Mouse (Mus musculus): ENCODE results near the gene Pskh1. TPM values are rescaled to one million over a fixed set of nuclear protein-coding genes. Genes with fewer than 3 reads are reported as not detected.
A peak's percentile ranks its signal among the peaks of the same experiment; 100 is the strongest.

Gene Pskh1
- polyA plus RNA-seq, 1 experiment from 2014 or later = 12.4 TPM

GRCm38 (mm10) chr8:105860143-105860981 lies 39.9 kb upstream of the Pskh1 start, which contains the start of gene Nutf2:
Gene Nutf2 (plus strand): TSS chr8:105860580.
- peak; percentile 97 for ATAC-seq (ENCODE audit: low FRiP score)
- no peaks in the 10 kb centered on the region for H3K9me3 ChIP-seq
- no peaks in the 10 kb centered on the region for H3K27me3 ChIP-seq
- H3K4me2 ChIP-seq = peak within 1 kb of the TSS; percentile 86
- under 1% methylated on average over 59 of the region's 59 CpGs for WGBS
- peak within 1 kb of the TSS; percentile 96 for H3K9ac ChIP-seq
- H3K36me3 ChIP-seq = no peaks in the 10 kb centered on the region
- peak within 1 kb of the TSS; percentile 96 for H3K27ac ChIP-seq
- peaks cover 79% of the 10 kb centered on the region for H3K4me1 ChIP-seq (replicated peaks)
- H3K4me3 ChIP-seq = peak within 1 kb of the TSS; percentile 98

- H3K4me2 ChIP-seq = peak overlapping the region; percentile 86
- peaks cover 63% of the 10 kb centered on the region for H3K4me1 ChIP-seq (replicated peaks)
- ATAC-seq (ENCODE audit: low FRiP score) = no peak
- peak overlapping the region; percentile 98 for H3K4me3 ChIP-seq
- H3K9ac ChIP-seq = peak overlapping the region; percentile 96
- peaks cover 15% of the 10 kb centered on the region for H3K36me3 ChIP-seq
- no peak overlapping the region for H3K27ac ChIP-seq
- 0% methylated on average over 1 of the region's 1 CpGs for WGBS
- H3K9me3 ChIP-seq = no peaks in the 10 kb centered on the region
- no peaks in the 10 kb centered on the region for H3K27me3 ChIP-seq
These were observed 38.3 kb upstream of the Pskh1 start for GRCm38 (mm10) chr8:105861951-105862350.

- Histone ChIP-seq H3K4me2 (no peak overlapping the region), H3K9ac (no peak overlapping the region), H3K4me3 (no peak overlapping the region), H3K27me3 (no peaks in the 10 kb centered on the region), H3K9me3 (no peaks in the 10 kb centered on the region), H3K36me3 (peaks cover 55% of the 10 kb centered on the region), H3K27ac (no peak overlapping the region), H3K4me1 (replicated peaks) (peaks cover 27% of the 10 kb centered on the region)
- ATAC-seq (ENCODE audit: low FRiP score) = no peak
- WGBS = 91% methylated on average over 6 of the region's 6 CpGs
These were observed 33.7 kb upstream of the Pskh1 start for GRCm38 (mm10) chr8:105866364-105867029.

- H3K4me2 ChIP-seq = no peak overlapping the region
- H3K4me1 ChIP-seq (replicated peaks) = no peaks in the 10 kb centered on the region
- H3K9me3 ChIP-seq = no peaks in the 10 kb centered on the region
- no peak overlapping the region for H3K4me3 ChIP-seq
- H3K9ac ChIP-seq = no peak overlapping the region
- ATAC-seq (ENCODE audit: low FRiP score) = no peak
- WGBS = 91% methylated on average over 6 of the region's 6 CpGs
- no peak overlapping the region for H3K27ac ChIP-seq
- no peaks in the 10 kb centered on the region for H3K27me3 ChIP-seq
- H3K36me3 ChIP-seq = peaks cover 74% of the 10 kb centered on the region
These were observed 25.9 kb upstream of the Pskh1 start for GRCm38 (mm10) chr8:105874301-105874700.

GRCm38 (mm10) chr8:105880754-105881520 lies 19.3 kb upstream of the Pskh1 start, which contains the start of gene Edc4:
Gene Edc4 (plus strand): TSS chr8:105880881.
- Histone ChIP-seq H3K27me3 (no peaks in the 10 kb centered on the region), H3K4me2 (peak within 1 kb of the TSS; percentile 96), H3K4me1 (replicated peaks) (peaks cover 34% of the 10 kb centered on the region), H3K36me3 (peaks cover 56% of the 10 kb centered on the region), H3K9me3 (no peaks in the 10 kb centered on the region), H3K27ac (peak within 1 kb of the TSS; percentile 36; the same call in 1 of the 2 replicates), H3K9ac (peak within 1 kb of the TSS; percentile 94), H3K4me3 (peak within 1 kb of the TSS; percentile 97)
- under 1% methylated on average over 45 of the region's 45 CpGs for WGBS
- ATAC-seq (ENCODE audit: low FRiP score) = peak; percentile 82

GRCm38 (mm10) chr8:105889756-105890465 lies 10.3 kb upstream of the Pskh1 start:
- H3K27me3 ChIP-seq = no peaks in the 10 kb centered on the region
- no peak overlapping the region for H3K9ac ChIP-seq
- no peak overlapping the region for H3K4me3 ChIP-seq
- H3K4me1 ChIP-seq (replicated peaks) = peaks cover 10% of the 10 kb centered on the region
- no peaks in the 10 kb centered on the region for H3K9me3 ChIP-seq
- no peak for ATAC-seq (ENCODE audit: low FRiP score)
- 94% methylated on average over 12 of the region's 12 CpGs for WGBS
- H3K4me2 ChIP-seq = no peak overlapping the region
- H3K36me3 ChIP-seq = peaks cover 92% of the 10 kb centered on the region
- no peak overlapping the region for H3K27ac ChIP-seq

GRCm38 (mm10) chr8:105890870-105891269 lies 9.4 kb upstream of the Pskh1 start:
- Histone ChIP-seq H3K36me3 (peaks cover 90% of the 10 kb centered on the region), H3K9me3 (no peaks in the 10 kb centered on the region), H3K4me3 (no peak overlapping the region), H3K27me3 (no peaks in the 10 kb centered on the region), H3K9ac (no peak overlapping the region), H3K27ac (no peak overlapping the region), H3K4me2 (no peak overlapping the region), H3K4me1 (replicated peaks) (peaks cover 10% of the 10 kb centered on the region)
- no peak for ATAC-seq (ENCODE audit: low FRiP score)
- 94% methylated on average over 6 of the region's 6 CpGs for WGBS

GRCm38 (mm10) chr8:105892432-105892831 lies 7.8 kb upstream of the Pskh1 start:
- H3K4me3 ChIP-seq = no peak overlapping the region
- H3K36me3 ChIP-seq = peaks cover 78% of the 10 kb centered on the region
- no peak overlapping the region for H3K4me2 ChIP-seq
- peaks cover 10% of the 10 kb centered on the region for H3K4me1 ChIP-seq (replicated peaks)
- no peaks in the 10 kb centered on the region for H3K9me3 ChIP-seq
- H3K27ac ChIP-seq = no peak overlapping the region
- 87% methylated on average over 6 of the region's 6 CpGs for WGBS
- H3K27me3 ChIP-seq = no peaks in the 10 kb centered on the region
- H3K9ac ChIP-seq = no peak overlapping the region
- no peak; the same call in 1 of the 2 replicates for ATAC-seq (ENCODE audit: low FRiP score)

GRCm38 (mm10) chr8:105893339-105893738 lies 6.9 kb upstream of the Pskh1 start, which contains the start of gene Nrn1l:
Gene Nrn1l (plus strand): TSS chr8:105893567.
- 6% methylated on average over 11 of the region's 11 CpGs for WGBS

GRCm38 (mm10) chr8:105897801-105898480 lies 2.3 kb upstream of the Pskh1 start:
- Histone ChIP-seq H3K9ac (no peak overlapping the region), H3K27me3 (no peaks in the 10 kb centered on the region), H3K9me3 (no peaks in the 10 kb centered on the region), H3K4me3 (no peak overlapping the region), H3K4me2 (no peak overlapping the region), H3K27ac (no peak overlapping the region), H3K4me1 (replicated peaks) (peaks cover 24% of the 10 kb centered on the region), H3K36me3 (peaks cover 23% of the 10 kb centered on the region)
- WGBS = 84% methylated on average over 9 of the region's 9 CpGs
- no peak for ATAC-seq (ENCODE audit: low FRiP score)

More at GRCm38 (mm10) chr8:105893339-105893738, 6.9 kb upstream of the Pskh1 start, which contains the start of gene Nrn1l:
- peaks cover 69% of the 10 kb centered on the region for H3K36me3 ChIP-seq
- peak within 1 kb of the TSS; percentile 7; the same call in 1 of the 2 replicates for H3K4me3 ChIP-seq
- peak within 1 kb of the TSS; percentile 62 for H3K27ac ChIP-seq
- H3K9me3 ChIP-seq = no peaks in the 10 kb centered on the region
- H3K4me2 ChIP-seq = 0 out of 2 replicates have a peak within 1 kb of the TSS, but pooled peaks have one; percentile 26
- peaks cover 10% of the 10 kb centered on the region for H3K4me1 ChIP-seq (replicated peaks)
- H3K27me3 ChIP-seq = no peaks in the 10 kb centered on the region
- peak within 1 kb of the TSS; percentile 43 for H3K9ac ChIP-seq
- peak; percentile 81 for ATAC-seq (ENCODE audit: low FRiP score)

All from hindbrain, embryonic 13.5 days (tissue).